Mouse (Mus musculus) stomach, embryonic 16.5 days (tissue): Measurements from ENCODE around the gene Gm156. TPM values are rescaled to one million over a fixed set of nuclear protein-coding genes. Genes with fewer than 3 reads are reported as not detected.

Experiments used
- ATAC-seq: fragments of 200-750 bp; cut with Nextera tagmentation; 2 replicates; pipeline ENCODE4 v1.8.0; 2017; ENCODE audit warnings: moderate number of reproducible peaks, moderate TSS enrichment; ENCODE audit not compliant: insufficient read depth, low FRiP score
- H3K27ac ChIP-seq: fragments of 300-500 bp; sonication (generic); 2 replicates; pipeline ENCODE4 v1.5.1; 2014; ENCODE audit warnings: low read length
- H3K27me3 ChIP-seq: fragments of 300-500 bp; sonication (generic); 2 replicates; pipeline ENCODE4 v1.6.1; 2014; ENCODE audit warnings: low read length, control low read depth, mixed read lengths; ENCODE audit not compliant: control insufficient read depth, insufficient read depth
- H3K36me3 ChIP-seq: fragments of 300-500 bp; sonication (generic); 2 replicates; pipeline ENCODE4 v1.6.1; 2014; ENCODE audit warnings: low read length; ENCODE audit not compliant: control insufficient read depth, insufficient read depth
- H3K4me1 ChIP-seq: fragments of 300-500 bp; sonication (generic); 2 replicates; pipeline ENCODE4 v1.6.1; 2014; ENCODE audit warnings: low read length, control low read depth, mixed read lengths; ENCODE audit not compliant: control insufficient read depth, insufficient read depth
- H3K4me2 ChIP-seq: fragments of 300-500 bp; sonication (generic); 2 replicates; pipeline ENCODE4 v1.6.1; 2014; ENCODE audit warnings: low read depth, low read length, mixed read lengths
- H3K4me3 ChIP-seq: fragments of 300-500 bp; sonication (generic); replicated peaks from 2 replicates; pipeline ENCODE4 v1.5.1; 2014; ENCODE audit warnings: mild to moderate bottlenecking, low read length
- H3K9ac ChIP-seq: fragments of 300-500 bp; sonication (generic); 2 replicates; pipeline ENCODE4 v1.6.1; 2014; ENCODE audit warnings: low read length
- H3K9me3 ChIP-seq: fragments of 300-500 bp; sonication (generic); replicated peaks from 2 replicates; pipeline ENCODE4 v1.6.1; 2016; ENCODE audit warnings: low read length, control low read depth; ENCODE audit not compliant: control insufficient read depth
- WGBS: fragments of 180-500 bp; shearing (Covaris S2); extraction: QIAGEN DNeasy Blood & Tissue Kit; methylation state at CpG from one replicate; pipeline ENCODE4 v1.1.7; 2014; 5-methylcytosine and 5-hydroxymethylcytosine counted together
- polyA plus RNA-seq: library from polyadenylated mRNA; unstranded; fragments of >200 nt; fragmentation: Nextera tagmentation; extraction: Ambion mirVana; gene quantifications from 2 replicates; pipeline ENCODE4 v1.2.1, GENCODE M21; 2015

Gene Gm156
- polyA plus RNA-seq, 1 experiment from 2014 or later = not detected

- Histone ChIP-seq H3K27me3 (no peaks in the 10 kb centered on the region), H3K4me2 (no peak overlapping the region), H3K9ac (no peak overlapping the region), H3K36me3 (no peaks in the 10 kb centered on the region), H3K4me3 (no peak overlapping the region), H3K4me1 (no peaks in the 10 kb centered on the region), H3K27ac (no peak overlapping the region), H3K9me3 (no peaks in the 10 kb centered on the region)
- ATAC-seq = no peak
- 90% methylated on average over 1 of the region's 1 CpGs for WGBS
Measured at GRCm38 (mm10) chr6:129727237-129727636, 56.8 kb downstream of the Gm156 start.

GRCm38 (mm10) chr6:129721390-129721789 is 62.7 kb downstream of the Gm156 start:
- no peaks in the 10 kb centered on the region for H3K27me3 ChIP-seq
- H3K27ac ChIP-seq = no peak overlapping the region
- no peak for ATAC-seq
- H3K4me3 ChIP-seq = no peak overlapping the region
- no peaks in the 10 kb centered on the region for H3K36me3 ChIP-seq
- 46% methylated on average over 1 of the region's 1 CpGs for WGBS
- no peak overlapping the region for H3K9ac ChIP-seq
- no peaks in the 10 kb centered on the region for H3K4me1 ChIP-seq
- H3K4me2 ChIP-seq = no peak overlapping the region
- H3K9me3 ChIP-seq = no peaks in the 10 kb centered on the region

DNA sequence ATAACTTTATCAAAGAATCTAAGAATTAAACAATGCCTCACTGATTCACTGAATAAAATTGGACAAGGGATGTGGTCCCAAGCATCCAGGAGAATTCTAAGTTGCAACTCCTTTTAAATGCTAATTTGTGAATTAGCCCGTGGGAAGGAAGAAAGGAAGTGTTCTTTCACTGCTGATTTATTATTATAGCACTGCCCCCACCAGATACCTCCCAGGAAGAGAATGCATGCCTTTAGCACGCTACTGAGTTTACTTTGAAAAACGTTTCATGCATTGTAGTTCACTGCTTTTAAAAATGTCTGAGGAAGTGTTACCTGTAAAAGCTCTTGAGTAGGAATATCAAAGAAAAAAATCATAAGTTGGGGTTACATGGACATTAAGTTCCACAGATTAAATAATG is 63.6 kb downstream of the Gm156 start:
- H3K4me2 ChIP-seq = no peak overlapping the region
- H3K27ac ChIP-seq = no peak overlapping the region
- WGBS = 16% methylated on average over 3 of the region's 3 CpGs
- H3K4me3 ChIP-seq = no peak overlapping the region
- no peaks in the 10 kb centered on the region for H3K27me3 ChIP-seq
- no peak for ATAC-seq
- H3K36me3 ChIP-seq = no peaks in the 10 kb centered on the region
- H3K9ac ChIP-seq = no peak overlapping the region
- no peaks in the 10 kb centered on the region for H3K4me1 ChIP-seq
- H3K9me3 ChIP-seq = no peaks in the 10 kb centered on the region

DNA sequence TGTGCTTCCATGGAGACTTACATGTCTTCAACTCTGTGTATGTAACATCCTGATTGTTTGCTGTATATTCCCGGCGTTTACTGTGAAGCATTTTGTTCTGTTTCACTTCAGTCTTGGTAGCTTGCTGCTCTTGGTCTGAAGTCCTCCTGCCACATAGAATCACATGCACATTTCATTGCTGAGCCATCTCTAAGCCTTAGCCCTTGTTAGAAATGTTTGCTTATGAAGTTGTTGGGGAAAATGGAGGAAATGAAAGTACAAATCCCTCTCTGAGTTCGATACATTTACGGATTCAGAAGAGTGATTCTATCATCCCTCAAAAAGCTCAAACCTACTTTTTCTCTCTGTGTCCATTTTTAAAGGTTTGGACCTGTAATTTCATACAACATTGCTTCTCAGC is 67.0 kb downstream of the Gm156 start, which contains the start of gene Klri1:
Klri1 (minus strand) TSS at position 101 of the 400 bp plus-strand sequence.
- Histone ChIP-seq H3K4me3 (no peak within 1 kb of the TSS), H3K9me3 (no peaks in the 10 kb centered on the region), H3K36me3 (no peaks in the 10 kb centered on the region), H3K27me3 (no peaks in the 10 kb centered on the region), H3K9ac (no peak within 1 kb of the TSS), H3K4me2 (no peak within 1 kb of the TSS), H3K4me1 (no peaks in the 10 kb centered on the region), H3K27ac (no peak within 1 kb of the TSS)
- 84% methylated on average over 4 of the region's 4 CpGs for WGBS
- no peak for ATAC-seq

Other genes with a start within 250 kb of the Gm156 start
- gene Klre1, start 206.4 kb downstream of the Gm156 start, polyA plus RNA-seq = not detected in 2 replicates
- gene Klrd1, start 192.5 kb downstream of the Gm156 start, polyA plus RNA-seq = 0.76 and 1.1 TPM in 2 replicates
- gene Klrk1, start 160.4 kb downstream of the Gm156 start, polyA plus RNA-seq = 0.14 and 0.45 TPM in 2 replicates
- not detected in 2 replicates for gene Klrc3, start 140.9 kb downstream of the Gm156 start, polyA plus RNA-seq
- gene Klrc2, start 123.6 kb downstream of the Gm156 start, polyA plus RNA-seq = not detected in 2 replicates
- 0.10 and 0.15 TPM in 2 replicates for gene Klrc1, start 105.3 kb downstream of the Gm156 start, polyA plus RNA-seq
- gene Klri1, start 67.1 kb downstream of the Gm156 start, polyA plus RNA-seq = not detected in 2 replicates
- 0.08 TPM in 1 of 2 replicates, not detected in the other for gene Klri2, start 43.8 kb downstream of the Gm156 start, polyA plus RNA-seq
- not detected in 2 replicates for gene Gm17631, start 78.4 kb upstream of the Gm156 start, polyA plus RNA-seq
- gene Klra17, start 92.4 kb upstream of the Gm156 start, polyA plus RNA-seq = 0.22 and 0.26 TPM in 2 replicates
- gene Klra5, start 133.4 kb upstream of the Gm156 start, polyA plus RNA-seq = not detected in 2 replicates
- gene Klra6, start 242.7 kb upstream of the Gm156 start, polyA plus RNA-seq = not detected in 2 replicates